Mouse (Mus musculus): ENCODE measurements at regions not wholly inside any gene's neighbourhood (a gene's known extent, or its start where the extent isn't known, plus 50 kb on each side); places are given as distances from the start of the nearest gene placed in this dataset.

DNA sequence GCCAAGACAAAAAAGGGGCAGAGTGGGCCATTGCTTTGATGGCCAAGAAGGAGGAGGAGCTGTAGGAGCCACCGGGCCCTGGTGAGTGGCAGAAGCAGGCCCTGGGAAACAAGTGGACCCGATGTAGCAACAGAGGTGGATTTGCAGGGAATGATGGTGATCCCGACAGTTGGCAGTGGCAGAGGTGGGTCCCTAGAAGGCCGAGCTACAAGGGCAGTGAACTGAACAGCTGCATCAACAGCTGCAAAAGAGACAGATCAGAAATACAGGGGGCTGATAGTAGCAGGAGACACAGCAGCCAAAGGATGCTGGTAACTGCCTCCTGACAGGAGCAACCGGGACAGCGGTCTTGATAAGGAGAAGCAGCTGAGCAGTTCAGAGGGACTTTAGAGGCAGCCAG, 467.8 kb downstream of the Fgf9 start:
- ATAC-seq (ENCODE audit: low FRiP score, low TSS enrichment) = no peak
- Histone ChIP-seq H3K4me1 (ENCODE audit: control insufficient read depth, insufficient read depth, low read length) (no peaks in the 10 kb centered on the region), H3K4me3 (ENCODE audit: low read length) (no peak overlapping the region), H3K36me3 (ENCODE audit: control insufficient read depth, insufficient read depth, low read length) (no peaks in the 10 kb centered on the region), H3K4me2 (replicated peaks; ENCODE audit: low read depth, low read length) (no peak overlapping the region), H3K27me3 (ENCODE audit: control insufficient read depth, insufficient read depth, low read length) (no peaks in the 10 kb centered on the region), H3K27ac (ENCODE audit: low read depth, low read length) (no peak overlapping the region), H3K9ac (ENCODE audit: low read depth, low read length) (no peak overlapping the region), H3K9me3 (ENCODE audit: control insufficient read depth, low read length) (no peaks in the 10 kb centered on the region)
- 69% methylated on average over 6 of the region's 6 CpGs for WGBS

DNA sequence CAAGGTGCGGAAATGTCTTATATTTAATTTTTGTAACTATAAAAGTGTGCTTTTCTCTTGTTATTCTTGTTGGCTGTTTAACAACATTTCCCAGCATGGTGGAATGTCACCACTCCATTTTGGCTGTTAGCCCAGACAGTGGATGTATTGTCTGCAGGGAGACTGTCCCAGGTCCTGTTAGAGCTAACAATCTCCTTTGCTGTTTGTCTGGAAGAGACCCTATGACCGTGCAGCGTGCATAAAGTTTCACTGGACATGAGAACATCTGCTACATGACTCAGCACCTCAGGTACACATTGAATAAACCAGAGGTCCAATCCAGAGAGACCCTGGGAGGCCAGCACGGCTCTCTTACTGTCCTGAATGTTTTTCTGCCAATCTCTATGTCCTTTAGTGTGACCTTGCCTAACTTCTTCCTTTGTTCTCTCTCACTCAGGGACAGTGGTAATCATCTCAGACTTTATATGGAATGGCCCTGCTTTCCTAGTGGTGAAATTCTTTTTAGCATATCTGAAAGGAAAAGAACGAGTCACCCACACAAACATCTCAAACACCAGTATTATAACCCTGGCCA, 450.7 kb downstream of the Fgf9 start:
- ATAC-seq (ENCODE audit: low FRiP score, low TSS enrichment) = no peak
- H3K4me1 ChIP-seq (ENCODE audit: control insufficient read depth, insufficient read depth, low read length) = no peaks in the 10 kb centered on the region
- no peaks in the 10 kb centered on the region for H3K27me3 ChIP-seq (ENCODE audit: control insufficient read depth, insufficient read depth, low read length)
- no peak overlapping the region for H3K9ac ChIP-seq (ENCODE audit: low read depth, low read length)
- H3K36me3 ChIP-seq (ENCODE audit: control insufficient read depth, insufficient read depth, low read length) = no peaks in the 10 kb centered on the region
- H3K9me3 ChIP-seq (ENCODE audit: control insufficient read depth, low read length) = no peaks in the 10 kb centered on the region
- 56% methylated on average over 5 of the region's 5 CpGs for WGBS
- H3K4me3 ChIP-seq (ENCODE audit: low read length) = no peak overlapping the region
- H3K4me2 ChIP-seq (replicated peaks; ENCODE audit: low read depth, low read length) = no peak overlapping the region
- H3K27ac ChIP-seq (ENCODE audit: low read depth, low read length) = no peak overlapping the region

DNA sequence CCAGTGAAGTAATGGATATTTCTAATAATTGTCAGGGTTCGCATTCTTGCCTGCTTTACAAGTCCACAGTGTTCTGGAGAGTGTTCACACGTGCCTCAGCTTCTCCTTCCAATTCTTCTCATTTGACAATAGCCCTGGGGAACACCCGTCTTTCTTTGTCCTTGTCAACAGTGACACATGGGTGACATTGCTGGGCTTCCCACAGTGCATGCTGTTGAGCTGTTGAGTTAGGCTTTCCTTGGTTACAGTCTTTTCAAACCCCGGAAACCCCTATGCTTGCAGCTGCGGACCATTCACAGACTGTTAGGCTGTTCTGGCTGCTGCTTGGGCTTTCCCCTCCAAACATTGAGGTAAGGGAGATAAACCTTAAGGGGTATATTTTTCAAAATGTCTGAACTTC, 450.0 kb downstream of the Fgf9 start:
- no peak overlapping the region for H3K9ac ChIP-seq (ENCODE audit: low read depth, low read length)
- H3K36me3 ChIP-seq (ENCODE audit: control insufficient read depth, insufficient read depth, low read length) = no peaks in the 10 kb centered on the region
- no peaks in the 10 kb centered on the region for H3K9me3 ChIP-seq (ENCODE audit: control insufficient read depth, low read length)
- H3K4me1 ChIP-seq (ENCODE audit: control insufficient read depth, insufficient read depth, low read length) = no peaks in the 10 kb centered on the region
- no peak overlapping the region for H3K4me3 ChIP-seq (ENCODE audit: low read length)
- H3K27me3 ChIP-seq (ENCODE audit: control insufficient read depth, insufficient read depth, low read length) = no peaks in the 10 kb centered on the region
- H3K4me2 ChIP-seq (replicated peaks; ENCODE audit: low read depth, low read length) = no peak overlapping the region
- no peak for ATAC-seq (ENCODE audit: low FRiP score, low TSS enrichment)
- no peak overlapping the region for H3K27ac ChIP-seq (ENCODE audit: low read depth, low read length)
- WGBS = 87% methylated on average over 5 of the region's 5 CpGs

DNA sequence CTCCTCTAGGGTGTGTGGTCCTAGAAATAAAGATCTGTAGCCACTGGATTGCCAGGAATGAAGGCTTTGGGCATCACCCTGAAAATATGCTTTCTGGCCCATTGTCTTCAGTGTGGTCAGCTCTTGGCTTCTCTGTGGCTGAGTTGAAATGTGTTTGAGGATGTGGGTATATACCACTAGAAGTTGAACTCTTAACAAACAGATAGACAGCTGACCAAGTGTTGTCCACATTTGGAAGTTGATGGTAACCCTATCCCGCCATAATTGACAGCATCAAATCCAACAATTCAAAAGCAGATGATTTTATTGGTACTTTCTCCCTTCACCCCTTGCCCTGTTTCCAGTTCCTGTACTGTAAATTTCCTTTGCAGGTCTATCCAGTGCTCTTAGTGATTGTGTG, 448.7 kb downstream of the Fgf9 start:
- H3K9ac ChIP-seq (ENCODE audit: low read depth, low read length) = no peak overlapping the region
- H3K36me3 ChIP-seq (ENCODE audit: control insufficient read depth, insufficient read depth, low read length) = no peaks in the 10 kb centered on the region
- 88% methylated on average over 1 of the region's 1 CpGs for WGBS
- H3K4me1 ChIP-seq (ENCODE audit: control insufficient read depth, insufficient read depth, low read length) = no peaks in the 10 kb centered on the region
- ATAC-seq (ENCODE audit: low FRiP score, low TSS enrichment) = no peak
- no peak overlapping the region for H3K4me2 ChIP-seq (replicated peaks; ENCODE audit: low read depth, low read length)
- H3K27ac ChIP-seq (ENCODE audit: low read depth, low read length) = no peak overlapping the region
- no peak overlapping the region for H3K4me3 ChIP-seq (ENCODE audit: low read length)
- H3K27me3 ChIP-seq (ENCODE audit: control insufficient read depth, insufficient read depth, low read length) = no peaks in the 10 kb centered on the region
- H3K9me3 ChIP-seq (ENCODE audit: control insufficient read depth, low read length) = no peaks in the 10 kb centered on the region

DNA sequence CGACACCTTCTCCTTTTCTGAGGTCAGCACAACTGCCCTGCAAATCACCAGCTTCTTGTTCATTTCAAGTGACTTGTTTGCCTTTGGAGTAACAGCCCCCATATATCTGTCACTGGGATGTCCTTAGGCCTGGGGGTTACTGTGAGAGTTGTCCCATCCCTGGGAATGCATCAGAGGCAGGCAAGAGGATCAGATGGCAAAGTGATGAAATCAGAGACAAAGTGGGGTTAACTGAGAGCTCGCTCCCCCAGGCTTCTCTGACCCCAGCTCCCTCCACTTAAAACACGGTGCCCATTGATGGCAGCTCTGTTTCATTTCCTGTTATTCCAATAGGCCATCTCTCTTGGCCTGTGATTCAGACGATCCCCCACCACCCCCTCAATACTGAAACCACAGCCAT, 446.2 kb downstream of the Fgf9 start:
- ATAC-seq (ENCODE audit: low FRiP score, low TSS enrichment) = peak; percentile 91
- no peak overlapping the region for H3K4me2 ChIP-seq (replicated peaks; ENCODE audit: low read depth, low read length)
- H3K27me3 ChIP-seq (ENCODE audit: control insufficient read depth, insufficient read depth, low read length) = no peaks in the 10 kb centered on the region
- no peak overlapping the region for H3K9ac ChIP-seq (ENCODE audit: low read depth, low read length)
- H3K4me1 ChIP-seq (ENCODE audit: control insufficient read depth, insufficient read depth, low read length) = no peaks in the 10 kb centered on the region
- WGBS = 16% methylated on average over 4 of the region's 4 CpGs
- no peak overlapping the region for H3K4me3 ChIP-seq (ENCODE audit: low read length)
- no peaks in the 10 kb centered on the region for H3K36me3 ChIP-seq (ENCODE audit: control insufficient read depth, insufficient read depth, low read length)
- no peaks in the 10 kb centered on the region for H3K9me3 ChIP-seq (ENCODE audit: control insufficient read depth, low read length)
- no peak overlapping the region for H3K27ac ChIP-seq (ENCODE audit: low read depth, low read length)

DNA sequence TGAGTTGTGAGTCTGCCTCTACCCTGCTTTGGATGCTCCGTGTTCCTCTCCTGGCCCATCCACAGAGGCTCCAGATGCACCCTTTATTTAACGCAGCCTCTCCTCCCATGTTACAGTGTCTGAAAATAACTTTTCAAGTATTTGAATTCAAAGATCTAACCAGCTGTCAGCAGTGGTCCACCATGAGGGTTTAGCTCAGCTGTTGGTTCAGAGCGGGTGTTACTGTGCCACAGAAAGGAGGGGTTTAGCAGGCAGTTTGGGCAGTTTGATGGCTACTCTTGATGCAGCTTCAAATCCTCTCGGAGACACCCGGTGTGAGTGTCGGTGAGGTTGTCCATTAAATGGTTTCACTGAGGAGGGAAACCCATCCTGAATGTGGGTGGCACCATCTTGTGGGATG, 441.8 kb downstream of the Fgf9 start:
- no peak overlapping the region for H3K27ac ChIP-seq (ENCODE audit: low read depth, low read length)
- no peak overlapping the region for H3K4me2 ChIP-seq (replicated peaks; ENCODE audit: low read depth, low read length)
- no peak overlapping the region for H3K4me3 ChIP-seq (ENCODE audit: low read length)
- 89% methylated on average over 6 of the region's 6 CpGs for WGBS
- ATAC-seq (ENCODE audit: low FRiP score, low TSS enrichment) = no peak
- no peak overlapping the region for H3K9ac ChIP-seq (ENCODE audit: low read depth, low read length)
- no peaks in the 10 kb centered on the region for H3K36me3 ChIP-seq (ENCODE audit: control insufficient read depth, insufficient read depth, low read length)
- no peaks in the 10 kb centered on the region for H3K9me3 ChIP-seq (ENCODE audit: control insufficient read depth, low read length)
- no peaks in the 10 kb centered on the region for H3K27me3 ChIP-seq (ENCODE audit: control insufficient read depth, insufficient read depth, low read length)
- H3K4me1 ChIP-seq (ENCODE audit: control insufficient read depth, insufficient read depth, low read length) = peaks cover 6% of the 10 kb centered on the region; the same call in 1 of the 2 replicates

DNA sequence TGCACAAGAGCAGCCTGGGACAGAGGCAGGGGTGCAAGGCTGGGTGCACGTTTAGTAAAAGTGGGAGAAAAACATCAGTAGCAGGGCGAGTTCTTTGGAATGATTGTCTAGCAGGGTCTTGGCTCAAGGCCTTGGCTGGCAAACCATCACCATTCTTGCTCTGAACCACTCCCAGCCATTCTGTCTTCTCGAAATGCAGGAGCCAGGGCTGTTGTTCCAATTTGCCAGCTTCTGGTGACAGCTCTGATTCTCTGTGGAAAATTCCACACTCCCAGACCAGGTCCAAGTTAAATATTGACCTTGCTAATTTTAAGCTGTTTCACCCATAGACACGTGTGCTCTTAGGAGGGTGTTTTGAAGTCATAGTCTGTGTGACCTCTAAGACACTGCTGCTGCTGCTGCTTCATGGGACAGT, 441.2 kb downstream of the Fgf9 start:
- H3K4me2 ChIP-seq (replicated peaks; ENCODE audit: low read depth, low read length) = no peak overlapping the region
- ATAC-seq (ENCODE audit: low FRiP score, low TSS enrichment) = no peak
- no peaks in the 10 kb centered on the region for H3K27me3 ChIP-seq (ENCODE audit: control insufficient read depth, insufficient read depth, low read length)
- H3K9me3 ChIP-seq (ENCODE audit: control insufficient read depth, low read length) = no peaks in the 10 kb centered on the region
- H3K27ac ChIP-seq (ENCODE audit: low read depth, low read length) = no peak overlapping the region
- H3K4me3 ChIP-seq (ENCODE audit: low read length) = no peak overlapping the region
- no peaks in the 10 kb centered on the region for H3K36me3 ChIP-seq (ENCODE audit: control insufficient read depth, insufficient read depth, low read length)
- no peak overlapping the region for H3K9ac ChIP-seq (ENCODE audit: low read depth, low read length)
- 56% methylated on average over 4 of the region's 4 CpGs for WGBS
- peaks cover 6% of the 10 kb centered on the region; the same call in 1 of the 2 replicates for H3K4me1 ChIP-seq (ENCODE audit: control insufficient read depth, insufficient read depth, low read length)

DNA sequence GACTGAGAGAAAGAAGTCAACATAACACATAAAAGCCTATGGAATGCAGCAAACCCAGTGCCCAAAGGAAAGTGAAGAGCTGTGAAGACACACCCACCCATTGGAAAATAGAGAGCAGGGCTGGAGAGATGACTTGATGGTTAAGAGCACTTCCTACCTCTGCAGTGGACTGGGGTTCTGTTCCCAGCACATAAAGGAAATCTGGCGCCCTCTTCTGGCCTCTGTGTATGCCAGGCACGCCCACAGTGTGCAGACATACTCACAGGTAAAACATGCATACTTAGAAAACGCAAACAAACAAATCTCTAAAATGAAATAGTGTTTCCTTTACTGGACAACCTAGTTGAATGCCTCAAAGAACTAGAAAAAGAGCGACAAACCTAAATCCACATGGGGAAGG, 440.4 kb downstream of the Fgf9 start:
- peaks cover 6% of the 10 kb centered on the region; the same call in 1 of the 2 replicates for H3K4me1 ChIP-seq (ENCODE audit: control insufficient read depth, insufficient read depth, low read length)
- no peaks in the 10 kb centered on the region for H3K9me3 ChIP-seq (ENCODE audit: control insufficient read depth, low read length)
- H3K27ac ChIP-seq (ENCODE audit: low read depth, low read length) = no peak overlapping the region
- no peak overlapping the region for H3K9ac ChIP-seq (ENCODE audit: low read depth, low read length)
- no peaks in the 10 kb centered on the region for H3K36me3 ChIP-seq (ENCODE audit: control insufficient read depth, insufficient read depth, low read length)
- ATAC-seq (ENCODE audit: low FRiP score, low TSS enrichment) = no peak
- H3K27me3 ChIP-seq (ENCODE audit: control insufficient read depth, insufficient read depth, low read length) = no peaks in the 10 kb centered on the region
- 81% methylated on average over 4 of the region's 4 CpGs for WGBS
- H3K4me2 ChIP-seq (replicated peaks; ENCODE audit: low read depth, low read length) = no peak overlapping the region
- no peak overlapping the region for H3K4me3 ChIP-seq (ENCODE audit: low read length)

DNA sequence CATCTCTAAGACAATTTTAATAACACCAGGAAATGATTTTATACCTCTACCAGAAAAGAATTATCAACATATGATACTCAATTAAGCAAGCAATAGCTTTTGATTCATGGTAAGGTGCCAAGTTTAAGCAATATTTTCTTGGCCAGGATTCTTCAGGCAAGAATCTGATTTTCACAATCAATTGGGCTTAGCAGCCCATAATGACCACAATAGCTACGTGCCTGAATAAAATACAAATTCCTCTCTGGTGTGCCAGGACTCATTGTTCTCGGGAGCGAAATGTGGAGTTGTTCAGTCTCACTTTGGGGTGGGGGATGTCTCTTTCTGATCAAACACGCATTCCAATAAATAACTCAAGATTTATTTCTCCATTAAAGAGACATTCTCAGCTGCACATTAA, 438.8 kb downstream of the Fgf9 start:
- no peaks in the 10 kb centered on the region for H3K36me3 ChIP-seq (ENCODE audit: control insufficient read depth, insufficient read depth, low read length)
- H3K27ac ChIP-seq (ENCODE audit: low read depth, low read length) = no peak overlapping the region
- H3K9me3 ChIP-seq (ENCODE audit: control insufficient read depth, low read length) = no peaks in the 10 kb centered on the region
- no peak for ATAC-seq (ENCODE audit: low FRiP score, low TSS enrichment)
- H3K4me1 ChIP-seq (ENCODE audit: control insufficient read depth, insufficient read depth, low read length) = peaks cover 6% of the 10 kb centered on the region; the same call in 1 of the 2 replicates
- no peaks in the 10 kb centered on the region for H3K27me3 ChIP-seq (ENCODE audit: control insufficient read depth, insufficient read depth, low read length)
- 42% methylated on average over 4 of the region's 4 CpGs for WGBS
- H3K4me3 ChIP-seq (ENCODE audit: low read length) = no peak overlapping the region
- no peak overlapping the region for H3K9ac ChIP-seq (ENCODE audit: low read depth, low read length)
- no peak overlapping the region for H3K4me2 ChIP-seq (replicated peaks; ENCODE audit: low read depth, low read length)
